Mouse (Mus musculus) liver, adult 2 months (tissue): ENCODE data around the gene Baz2b.

Source experiments
- CTCF ChIP-seq: fragments of 200-500 bp; IDR thresholded peaks from 2 replicates; pipeline ENCODE4 v1.5.1; 2011; ENCODE audit warnings: low read depth, low read length, control low read depth
- POLR2A ChIP-seq: fragments of 200-500 bp; IDR thresholded peaks from 2 replicates; pipeline ENCODE4 v1.6.1; 2011; ENCODE audit warnings: low read length, control low read depth; ENCODE audit not compliant: insufficient read depth; ENCODE audit errors: extremely low read depth

DNA sequence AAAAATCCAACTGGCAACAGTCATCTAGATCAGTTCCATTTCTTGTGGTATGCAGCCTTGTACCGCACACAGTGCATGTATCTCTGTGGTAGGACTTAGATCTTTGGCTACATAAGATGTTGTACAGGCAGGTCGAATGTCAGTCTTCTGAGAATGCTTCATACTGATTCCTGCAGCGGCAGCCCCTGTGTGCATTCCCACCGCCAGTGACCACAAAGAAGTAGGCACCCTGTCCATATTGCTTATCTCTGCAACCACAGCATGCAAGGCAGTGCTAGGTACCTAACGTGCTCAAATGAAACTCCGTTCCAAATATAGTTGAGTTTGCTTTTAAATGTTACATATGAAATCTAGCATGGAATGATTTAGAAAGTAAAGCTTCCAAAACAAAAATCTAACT is 328.2 kb downstream of the Baz2b start:
- TF ChIP-seq CTCF (no peak), POLR2A (no peak)
